Mouse (Mus musculus) megakaryocyte, embryonic 14.5 days (primary cell): ENCODE data around the gene Ptger2.
A peak's percentile ranks its signal among the peaks of the same experiment; 100 is the strongest.

Experiments
- FLI1 ChIP-seq: IDR thresholded peaks from 2 replicates; pipeline ENCODE4 v1.6.1; 2012; ENCODE audit warnings: low read length, inconsistent platforms, mixed read lengths
- GATA1 ChIP-seq: IDR thresholded peaks from 3 replicates; pipeline ENCODE4 v1.6.1; 2012; ENCODE audit warnings: mixed read lengths, low read length, inconsistent platforms, borderline replicate concordance

GRCm38 (mm10) chr14:45011260-45011659 lies 23.3 kb downstream of the Ptger2 start:
- TF ChIP-seq GATA1 (peak; percentile 45; the same call in 1 of the 3 replicates), FLI1 (no peak)
